Mouse (Mus musculus) spleen, postnatal 10 days (tissue): ENCODE data around the gene Ugt2a2.
"Not testable (repeated sequence)": the region's sequence is repeated elsewhere in the genome, so short reads cannot be mapped to it uniquely, and the experiment has no call there.

Experiments used
- DNase-seq, 2 experiments: peaks; one replicate each; pipeline ENCODE4 v3.0.0; 2021 to 2022; ENCODE audit warnings: low spot score in 2 of 2

Ugt2a2 gene

DNA sequence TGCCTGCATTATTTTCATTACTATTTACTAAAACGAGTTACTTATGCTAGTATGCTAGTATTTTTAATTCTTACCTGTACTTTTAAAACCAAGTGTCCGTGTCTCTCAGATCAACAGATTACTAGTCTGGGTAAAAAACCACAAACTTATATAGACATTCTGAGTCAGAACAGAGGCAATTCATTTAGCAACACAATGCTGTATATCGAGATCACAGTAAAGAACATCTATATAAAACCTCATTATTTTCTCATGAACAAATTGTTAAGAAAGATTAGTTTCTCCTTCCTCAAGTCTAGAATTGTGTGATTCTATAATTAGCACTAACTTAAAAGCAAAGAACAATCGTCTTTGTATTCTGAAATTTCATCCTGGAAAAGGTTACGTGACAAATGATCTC lies at the start of gene Ugt2a2:
Gene Ugt2a2 (minus strand): TSS at position 101 of the 400 bp plus-strand sequence.
- no peak for DNase-seq

DNA sequence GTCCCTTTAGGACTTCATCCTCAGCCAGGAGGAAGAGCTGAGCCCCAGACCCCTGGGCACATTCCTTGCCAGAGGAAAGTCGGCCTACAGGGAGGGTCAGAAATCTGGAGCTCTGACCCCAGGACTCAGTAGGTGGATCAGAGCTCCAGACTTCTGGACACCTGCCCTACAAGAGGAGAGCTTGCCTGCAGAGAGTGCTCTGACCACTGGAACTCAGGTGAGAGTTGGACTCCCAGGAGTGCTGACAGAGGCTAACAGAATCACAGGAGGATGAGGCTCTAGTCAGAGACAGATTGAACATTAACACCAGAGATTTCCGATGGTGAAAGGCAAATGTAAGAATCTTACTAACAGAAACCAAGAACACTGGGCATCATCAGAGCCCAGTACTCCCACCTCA lies 41.5 kb upstream of the Ugt2a2 start:
- DNase-seq = not testable (repeated sequence)

DNA sequence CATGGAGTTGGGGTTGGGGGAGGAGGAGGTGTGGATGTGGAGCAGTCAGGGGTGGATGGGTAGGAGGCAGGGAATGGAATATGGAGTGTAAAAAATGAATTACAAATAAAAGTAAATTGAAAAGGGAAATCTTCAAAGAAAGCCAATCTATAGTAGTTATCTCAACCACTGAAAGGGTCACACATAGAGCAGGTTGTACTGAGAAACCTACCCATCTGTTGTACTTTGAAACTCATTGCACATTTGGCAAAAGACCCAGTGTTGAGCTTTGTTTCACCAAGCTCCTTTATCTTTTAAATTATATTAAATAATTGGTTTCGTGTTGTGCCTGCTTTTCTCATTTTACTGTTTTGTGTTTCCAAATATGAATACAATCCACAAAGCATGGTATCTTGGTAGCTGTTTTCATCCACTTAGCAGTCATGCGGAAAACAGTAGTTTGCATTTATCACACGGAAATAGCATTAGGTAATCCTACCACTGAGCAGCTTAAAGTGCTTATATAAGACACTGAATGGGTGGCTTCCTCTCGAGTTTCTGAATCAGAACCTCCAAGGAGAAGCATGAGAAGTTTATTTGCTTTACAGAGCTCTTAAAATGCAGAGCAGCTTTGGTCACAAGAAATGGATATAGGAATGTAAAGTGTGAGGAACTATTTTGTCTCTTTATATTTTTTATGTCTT lies 23.9 kb upstream of the Ugt2a2 start:
- DNase-seq = no peak

DNA sequence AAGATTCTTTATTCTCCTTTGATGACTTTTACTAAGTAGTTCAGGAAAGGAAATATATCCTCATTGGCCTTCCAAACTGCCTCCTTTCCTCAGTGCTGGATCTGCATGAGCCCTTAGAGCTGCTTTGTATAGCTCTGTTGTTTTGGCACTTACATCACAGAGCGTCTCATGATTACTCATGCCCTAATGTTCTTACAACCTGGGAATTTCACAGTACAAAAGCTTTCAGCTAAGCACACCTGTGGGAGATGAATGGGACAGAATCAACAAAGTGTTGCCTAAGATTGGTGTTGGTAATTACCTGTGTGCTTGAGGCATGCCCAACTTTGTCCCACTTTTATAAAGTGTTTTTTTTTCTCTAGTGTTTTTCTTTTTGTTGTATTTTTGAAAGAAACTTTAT lies 20.6 kb upstream of the Ugt2a2 start:
- DNase-seq = no peak

DNA sequence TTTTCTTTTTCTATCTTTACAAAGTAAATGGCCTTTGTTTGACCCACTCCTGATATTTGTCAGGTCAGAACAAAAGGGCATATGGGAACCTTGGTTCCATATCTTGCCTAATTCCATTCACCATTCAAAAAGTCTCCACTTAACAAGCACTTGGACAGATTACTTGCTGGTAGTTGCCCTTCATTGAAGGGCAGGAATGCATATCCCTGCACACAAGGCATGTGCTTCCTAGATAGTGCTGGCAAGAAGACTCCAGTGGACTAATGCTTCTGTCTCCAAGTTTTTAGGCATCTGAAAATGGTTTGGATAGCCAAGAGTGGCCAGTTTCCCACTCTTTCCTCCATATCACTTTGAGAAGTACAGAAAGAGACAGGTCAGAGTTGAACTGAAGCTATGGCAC lies 17.3 kb upstream of the Ugt2a2 start:
- DNase-seq = no peak

DNA sequence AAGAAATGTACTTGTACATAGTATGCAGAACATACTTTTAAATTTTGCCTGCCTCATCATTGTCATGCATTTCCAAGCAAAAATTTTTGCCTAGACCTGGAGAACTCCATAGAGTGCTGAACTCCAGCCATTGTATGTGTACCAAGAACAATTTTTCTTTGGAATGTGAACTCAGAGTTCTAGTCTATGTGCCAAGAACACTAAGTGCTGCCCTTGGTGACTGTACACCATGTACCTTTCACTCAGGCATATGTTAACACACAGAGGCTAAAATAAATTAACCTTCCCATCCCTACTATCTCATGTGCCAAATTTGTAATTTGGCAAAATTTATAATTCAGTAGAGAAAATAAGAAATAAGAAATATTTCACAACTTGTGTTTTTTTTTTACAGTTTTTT lies 16.9 kb upstream of the Ugt2a2 start:
- no peak for DNase-seq

DNA sequence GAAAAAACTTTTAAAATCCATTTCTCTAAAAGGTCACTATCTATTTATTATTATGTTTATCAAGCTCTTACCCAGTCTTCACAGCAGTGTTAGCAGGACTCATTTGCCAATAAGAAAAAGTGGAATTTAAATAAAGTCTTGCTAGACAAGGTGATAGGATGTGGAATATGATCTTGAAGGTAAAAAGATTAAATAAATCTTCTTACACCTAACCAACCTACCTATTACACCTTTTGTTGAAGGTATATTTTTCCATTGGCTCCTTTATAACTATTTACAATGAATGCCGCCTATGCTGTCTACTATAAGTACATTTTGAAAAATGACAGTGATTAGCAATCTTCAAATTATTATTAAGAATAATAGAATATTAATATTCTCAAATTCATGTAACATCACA lies 8.7 kb upstream of the Ugt2a2 start, which contains the start of gene Ugt2a1:
Gene Ugt2a1 (minus strand): TSS at position 101 of the 400 bp plus-strand sequence.
- no peak for DNase-seq

DNA sequence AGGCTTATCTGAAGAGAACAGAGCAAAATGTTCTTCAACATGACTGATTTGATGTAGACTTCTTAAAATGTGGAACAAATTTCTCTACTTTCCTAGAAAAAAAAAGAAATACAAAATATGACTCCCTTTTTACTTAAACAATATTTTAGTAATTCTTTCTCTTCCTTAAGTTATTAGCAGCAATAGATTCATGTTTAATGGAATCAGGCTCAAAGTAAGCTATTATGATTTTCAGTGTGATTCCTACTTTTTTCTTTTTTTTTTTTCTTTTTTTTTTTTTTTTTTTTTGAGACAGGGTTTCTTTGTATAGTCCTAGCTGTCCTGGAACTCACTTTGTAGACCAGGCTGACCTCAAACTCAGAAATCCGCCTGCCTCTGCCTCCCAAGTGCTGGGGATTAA lies 4.6 kb upstream of the Ugt2a2 start, which contains the start of gene Gm43638:
Gene Gm43638 (minus strand): TSS at position 101 of the 400 bp plus-strand sequence.
- not testable (repeated sequence) for DNase-seq

DNA sequence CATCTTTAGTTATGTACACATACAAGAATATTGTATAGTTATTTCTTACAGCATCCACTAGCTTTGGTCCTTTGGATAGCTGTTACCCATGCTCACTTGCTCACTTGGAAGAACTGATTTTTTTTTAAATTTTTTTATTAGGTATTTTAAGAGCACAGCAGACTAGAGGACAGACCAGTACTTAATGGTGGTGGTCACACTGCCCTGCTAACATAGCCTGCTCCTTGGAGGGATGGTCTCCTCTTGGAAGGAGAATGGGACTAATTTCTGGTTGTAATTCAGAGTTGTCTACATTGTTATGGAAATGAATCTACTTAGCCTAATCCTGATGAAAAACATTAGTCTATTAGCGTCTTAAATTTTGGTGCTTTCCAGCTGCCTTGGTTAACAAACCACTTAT lies 23.2 kb downstream of the Ugt2a2 start:
- no peak for DNase-seq

DNA sequence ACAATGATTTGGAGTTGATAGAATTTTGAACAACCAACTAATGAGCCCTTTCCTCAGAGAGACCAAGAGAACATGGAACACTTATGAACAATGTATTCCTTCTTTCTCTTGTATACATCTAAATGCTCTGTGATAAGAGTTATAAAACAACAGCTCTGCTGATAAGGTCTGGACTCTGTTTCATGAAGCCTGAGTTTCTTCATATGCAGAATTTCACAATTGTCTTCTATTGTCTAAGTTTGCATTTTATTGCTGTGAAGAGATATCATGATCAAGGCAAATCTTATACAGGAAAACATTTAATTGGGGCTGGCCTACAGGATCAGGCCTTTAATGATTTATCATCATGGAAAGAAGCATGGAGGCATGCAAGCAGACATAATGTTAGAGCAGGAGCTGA lies 24.4 kb downstream of the Ugt2a2 start:
- DNase-seq = no peak

DNA sequence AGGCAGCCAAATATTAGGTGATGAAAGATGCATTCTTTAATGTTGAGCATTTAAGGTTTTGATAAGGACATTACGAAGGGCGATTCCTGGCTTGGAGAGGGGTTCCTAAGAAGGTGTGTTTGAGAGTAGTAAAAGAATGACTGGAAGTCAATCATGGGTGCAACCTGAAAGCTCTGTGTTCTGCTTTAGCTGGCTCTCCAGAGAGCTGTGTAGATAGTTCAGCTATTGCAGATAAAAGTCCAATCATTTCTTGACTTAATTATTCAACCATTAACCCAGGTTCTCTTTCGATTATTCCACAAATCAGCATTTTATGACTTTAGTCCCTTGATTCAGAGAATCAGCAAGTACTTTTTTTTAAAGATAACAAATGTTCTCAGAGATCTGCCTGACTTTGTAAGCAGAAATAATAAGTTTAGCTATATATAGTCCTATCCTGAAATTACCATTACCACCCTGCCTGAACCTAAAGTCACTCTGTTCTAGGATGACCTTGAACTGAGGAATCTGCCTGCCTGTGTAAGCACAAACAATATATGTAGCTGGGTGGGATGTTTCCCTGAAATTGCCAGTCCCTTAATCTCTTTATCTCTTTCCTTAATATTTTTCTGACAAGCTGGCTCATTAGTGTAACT lies 25.7 kb downstream of the Ugt2a2 start:
- DNase-seq = no peak

DNA sequence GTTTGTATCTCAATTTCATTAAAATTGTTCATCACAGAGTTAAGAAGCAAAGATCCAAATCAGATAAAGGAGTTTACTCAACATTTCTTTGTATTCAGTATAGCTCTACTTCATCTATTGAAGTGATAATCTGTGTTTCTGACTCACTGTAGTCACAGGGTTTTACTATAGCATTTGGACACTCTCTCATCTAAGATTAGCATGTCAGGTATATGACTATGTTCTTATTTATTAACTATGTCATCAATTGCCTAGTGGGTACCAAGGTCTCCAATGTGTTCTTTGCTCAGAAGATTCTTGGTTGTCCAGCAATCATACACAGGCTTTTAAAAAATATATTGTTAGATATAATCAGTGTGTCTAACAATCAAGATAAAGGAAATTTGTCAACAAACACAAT lies 26.5 kb downstream of the Ugt2a2 start:
- DNase-seq = no peak

DNA sequence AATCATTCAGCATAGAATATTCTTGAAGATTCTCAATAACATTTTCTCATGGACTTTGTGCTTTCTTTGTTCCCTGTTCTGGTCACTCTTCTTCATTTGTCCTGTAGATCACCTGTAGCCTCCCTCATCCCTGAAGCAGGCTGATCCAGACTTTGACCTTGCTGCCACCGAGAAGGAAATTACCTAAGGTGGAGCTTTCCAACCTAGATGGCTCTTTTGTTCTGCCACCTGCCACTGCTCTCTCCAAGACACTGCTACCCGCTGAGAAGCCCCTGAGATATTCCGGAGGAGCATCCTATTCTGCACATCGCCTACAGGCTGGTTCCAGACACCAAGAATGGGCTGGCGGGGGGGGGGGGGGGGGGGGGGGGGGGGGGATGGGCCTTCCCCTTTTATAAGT lies 29.5 kb downstream of the Ugt2a2 start:
- not testable (repeated sequence) for DNase-seq

DNA sequence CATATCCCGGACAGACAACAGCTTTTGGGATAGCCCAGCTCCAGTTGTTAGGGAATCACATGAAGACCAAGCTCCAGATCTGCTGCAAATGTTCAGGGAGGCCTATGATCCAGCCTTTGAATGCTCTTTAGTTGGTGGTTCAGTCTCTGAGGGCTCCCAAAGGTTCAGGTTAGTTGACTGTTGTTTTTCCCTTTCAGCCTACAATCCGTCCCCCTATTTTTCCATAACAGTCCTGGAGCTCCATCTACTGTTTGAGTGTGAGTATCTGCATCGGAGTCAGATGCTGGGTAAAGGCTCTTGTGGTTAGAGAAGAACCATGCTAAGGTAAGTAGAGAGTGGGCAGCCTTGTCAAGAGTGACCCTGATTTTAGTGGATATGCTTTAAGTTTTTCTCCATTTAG lies 45.8 kb downstream of the Ugt2a2 start:
- DNase-seq = no peak

DNA sequence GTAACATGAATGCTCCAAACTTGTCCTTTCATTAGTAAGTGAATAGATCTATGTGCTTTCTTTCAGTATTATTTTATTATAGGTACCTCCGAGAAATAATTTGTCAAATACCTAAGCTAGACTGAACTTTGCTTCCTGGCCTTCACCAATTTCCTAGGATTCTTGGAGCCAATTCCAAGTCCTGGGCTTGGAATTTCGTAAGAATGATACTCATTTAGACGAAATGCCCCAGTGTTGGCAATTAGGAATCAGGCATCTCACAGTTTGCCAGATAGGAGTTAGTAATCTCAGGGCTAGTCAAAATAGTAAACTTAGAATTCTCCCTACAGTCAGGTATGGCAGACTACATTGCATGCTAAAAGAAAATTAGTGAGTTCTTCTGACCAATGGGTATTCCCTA lies 56.4 kb downstream of the Ugt2a2 start:
- DNase-seq = no peak

DNA sequence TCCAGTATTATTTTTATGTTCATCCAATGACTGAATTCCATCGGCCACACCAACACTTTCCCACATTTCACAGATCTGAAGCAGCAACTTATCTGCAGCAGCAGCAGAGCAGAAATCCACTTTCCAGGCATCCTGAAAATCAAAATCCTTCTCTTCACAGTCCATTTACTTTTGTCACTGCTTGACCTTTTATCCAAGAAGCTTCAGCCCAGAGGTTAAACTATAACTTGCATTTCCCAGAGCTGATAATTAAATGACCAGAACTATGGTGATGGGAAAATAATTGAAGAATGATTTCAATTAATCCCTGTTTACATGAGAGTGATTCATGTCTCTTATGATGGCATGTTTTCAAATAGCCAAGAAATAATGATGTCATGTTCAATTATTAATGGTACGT lies 58.0 kb downstream of the Ugt2a2 start, which contains the start of gene Ugt2b38:
Gene Ugt2b38 (minus strand): TSS at position 163 of the 400 bp plus-strand sequence.
- not testable (repeated sequence) for DNase-seq
